Mouse (Mus musculus) CH12.LX (cell line): ENCODE results near the gene Prkca. TPM values are rescaled to one million over a fixed set of nuclear protein-coding genes. Genes with fewer than 3 reads are reported as not detected.

Experiments used
- DNase-seq: peaks from one replicate; pipeline ENCODE4 v3.0.0-alpha.2; 2013; ENCODE audit errors: extremely low read depth
- H3K27ac ChIP-seq: 2 replicates; pipeline ENCODE4 v1.5.1; 2012; ENCODE audit warnings: low read depth, mild to moderate bottlenecking, control low read depth, moderate library complexity; ENCODE audit not compliant: insufficient read depth
- H3K27me3 ChIP-seq: replicated peaks from 2 replicates; pipeline ENCODE3; 2012; ENCODE audit warnings: inconsistent platforms
- H3K36me3 ChIP-seq, 2 experiments: replicated peaks in 1 of 2; 2 replicates each; pipeline versions ENCODE3 to v1.6.1; 2012; ENCODE audit warnings: inconsistent platforms in 1 of 2, low read length in 1 of 2, mild to moderate bottlenecking in 1 of 2, mixed read lengths in 1 of 2, moderate library complexity in 1 of 2; ENCODE audit not compliant: control insufficient read depth in 1 of 2, insufficient read depth in 1 of 2
- H3K4me1 ChIP-seq, 2 experiments: 2 replicates each; pipeline ENCODE4 v1.6.1; 2012; ENCODE audit warnings: inconsistent platforms in 1 of 2, moderate library complexity in 1 of 2; ENCODE audit not compliant: insufficient read depth in 2 of 2, control insufficient read depth in 1 of 2
- H3K4me2 ChIP-seq: 2 replicates; pipeline ENCODE4 v1.6.1; 2012; ENCODE audit warnings: low read depth, mild to moderate bottlenecking, control low read depth; ENCODE audit not compliant: poor library complexity, insufficient read depth, severe bottlenecking
- H3K4me3 ChIP-seq, 3 experiments: fragments of 150-350 bp in 1 of 3; sonication (generic) in 1 of 3; replicated peaks in 1 of 3; 2 replicates each; pipeline versions ENCODE3 to v1.5.1; 2011 to 2012; ENCODE audit warnings: low read depth in 2 of 3, low read length in 2 of 3, mild to moderate bottlenecking in 2 of 3, moderate library complexity in 2 of 3, control low read depth in 1 of 3, improper control_type of control experiment in 1 of 3, inconsistent platforms in 1 of 3, mixed read lengths in 1 of 3; ENCODE audit not compliant: poor library complexity in 1 of 3
- H3K79me2 ChIP-seq: replicated peaks from 2 replicates; pipeline ENCODE4 v1.6.1; 2012; ENCODE audit warnings: mild to moderate bottlenecking, moderate library complexity; ENCODE audit not compliant: control insufficient read depth, poor library complexity, insufficient read depth, severe bottlenecking; ENCODE audit errors: extremely low read depth
- H3K9ac ChIP-seq: 2 replicates; pipeline ENCODE4 v1.6.1; 2012; ENCODE audit warnings: low read depth, mild to moderate bottlenecking, control low read depth, moderate library complexity; ENCODE audit not compliant: insufficient read depth
- H3K9me3 ChIP-seq: replicated peaks from 2 replicates; pipeline ENCODE3; 2012; ENCODE audit warnings: low read length, inconsistent platforms, mixed read lengths
- BHLHE40 ChIP-seq: IDR thresholded peaks from 2 replicates; pipeline ENCODE4 v1.6.1; 2011; ENCODE audit warnings: mild to moderate bottlenecking, low read depth, low read length, improper control_type of control experiment
- CHD1 ChIP-seq: IDR thresholded peaks from 2 replicates; pipeline ENCODE4 v1.6.1; 2012; ENCODE audit warnings: low read depth, low read length, improper control_type of control experiment, inconsistent platforms
- CHD2 ChIP-seq: IDR thresholded peaks from 2 replicates; pipeline ENCODE4 v1.6.1; 2011; ENCODE audit warnings: low read length, improper control_type of control experiment
- E2F4 ChIP-seq: IDR thresholded peaks from 2 replicates; pipeline ENCODE4 v1.6.1; 2011; ENCODE audit warnings: low read depth, low read length, improper control_type of control experiment; ENCODE audit not compliant: insufficient replicate concordance
- EP300 ChIP-seq: IDR thresholded peaks from 2 replicates; pipeline ENCODE4 v1.6.1; 2011; ENCODE audit warnings: low read length, improper control_type of control experiment
- ETS1 ChIP-seq: conservative IDR thresholded peaks from 2 replicates; pipeline ENCODE4 v1.6.1; 2012; ENCODE audit warnings: low read depth, mild to moderate bottlenecking, inconsistent platforms, low read length, improper control_type of control experiment, moderate library complexity
- GABPA ChIP-seq: IDR thresholded peaks from 2 replicates; pipeline ENCODE4 v1.6.1; 2012; ENCODE audit warnings: low read depth, low read length, improper control_type of control experiment, inconsistent platforms; ENCODE audit not compliant: insufficient replicate concordance
- HCFC1 ChIP-seq: IDR thresholded peaks from 2 replicates; pipeline ENCODE4 v1.6.1; 2012; ENCODE audit warnings: low read depth, mild to moderate bottlenecking, inconsistent platforms, low read length, improper control_type of control experiment
- IRF4 ChIP-seq: IDR thresholded peaks from 2 replicates; pipeline ENCODE4 v1.6.1; 2014; ENCODE audit warnings: low read depth, mild to moderate bottlenecking, inconsistent platforms, low read length, improper control_type of control experiment
- JUND ChIP-seq: conservative IDR thresholded peaks from 2 replicates; pipeline ENCODE4 v1.6.1; 2011; ENCODE audit warnings: low read depth, low read length, improper control_type of control experiment
- MAX ChIP-seq: IDR thresholded peaks from 2 replicates; pipeline ENCODE4 v1.6.1; 2011; ENCODE audit warnings: low read length, improper control_type of control experiment
- MEF2A ChIP-seq: IDR thresholded peaks from 2 replicates; pipeline ENCODE4 v1.6.1; 2014; ENCODE audit warnings: low read depth, mild to moderate bottlenecking, inconsistent platforms, low read length, improper control_type of control experiment, borderline replicate concordance
- MXI1 ChIP-seq: IDR thresholded peaks from 2 replicates; pipeline ENCODE4 v1.6.1; 2011; ENCODE audit warnings: mild to moderate bottlenecking, low read depth, low read length, improper control_type of control experiment
- MYC ChIP-seq: IDR thresholded peaks from 2 replicates; pipeline ENCODE4 v1.6.1; 2011; ENCODE audit warnings: low read depth, mild to moderate bottlenecking, improper control_type of control experiment, low read length
- NELFE ChIP-seq: IDR thresholded peaks from 2 replicates; pipeline ENCODE4 v1.6.1; 2011; ENCODE audit warnings: low read depth, low read length, improper control_type of control experiment
- NRF1 ChIP-seq: IDR thresholded peaks from 2 replicates; pipeline ENCODE4 v1.6.1; 2014; ENCODE audit warnings: low read depth, mild to moderate bottlenecking, inconsistent platforms, low read length, improper control_type of control experiment, moderate library complexity
- PAX5 ChIP-seq: IDR thresholded peaks from 2 replicates; pipeline ENCODE4 v1.6.1; 2012; ENCODE audit warnings: low read length, inconsistent platforms, mixed read lengths
- RAD21 ChIP-seq: IDR thresholded peaks from 2 replicates; pipeline ENCODE4 v1.6.1; 2011; ENCODE audit warnings: low read depth, mild to moderate bottlenecking, low read length, improper control_type of control experiment, moderate library complexity
- SMC3 ChIP-seq: IDR thresholded peaks from 2 replicates; pipeline ENCODE4 v1.6.1; 2011; ENCODE audit warnings: low read depth, low read length, improper control_type of control experiment
- TBP ChIP-seq: conservative IDR thresholded peaks from 2 replicates; pipeline ENCODE4 v1.6.1; 2011; ENCODE audit warnings: low read depth, low read length, improper control_type of control experiment
- USF1 ChIP-seq: IDR thresholded peaks from 2 replicates; pipeline ENCODE4 v1.6.1; 2014; ENCODE audit warnings: low read depth, mild to moderate bottlenecking, inconsistent platforms, low read length, improper control_type of control experiment
- ZC3H11A ChIP-seq: IDR thresholded peaks from 2 replicates; pipeline ENCODE4 v1.6.1; 2012; ENCODE audit warnings: low read depth, mild to moderate bottlenecking, inconsistent platforms, low read length, improper control_type of control experiment
- ZMIZ1 ChIP-seq: IDR thresholded peaks from 2 replicates; pipeline ENCODE4 v1.6.1; 2012; ENCODE audit warnings: low read depth, mild to moderate bottlenecking, inconsistent platforms, low read length, improper control_type of control experiment
- ZNF384 ChIP-seq: IDR thresholded peaks from 2 replicates; pipeline ENCODE4 v1.6.1; 2012; ENCODE audit warnings: low read depth, low read length, improper control_type of control experiment, inconsistent platforms
- dilution Hi-C: fragments of 300-500 bp; cut with MboI; formaldehyde crosslinking; loops from 2 replicates; pipeline ENCODE4 v1.14.3; 2020; ENCODE audit warnings: low sequenced_read_pairs; ENCODE audit not compliant: extremely low pct_unique_long_range_greater_than_20kb, extremely low pct_ligation_motif_present
- in situ Hi-C: fragments of 300-500 bp; cut with MboI; formaldehyde crosslinking; loops from 3 replicates; pipeline ENCODE4 v1.14.3; 2019; ENCODE audit warnings: low sequenced_read_pairs, low pct_ligation_motif_present, low pct_unique_long_range_greater_than_20kb, mixed read lengths
- polyA plus RNA-seq: library from polyadenylated mRNA; unstranded; fragments of >175 nt; gene quantifications from 2 replicates; pipeline ENCODE4 v1.2.1, GENCODE M21; 2012; ENCODE audit warnings: low read depth; ENCODE audit not compliant: insufficient read length
- total RNA-seq, 2 experiments: library from RNA; depleted of rRNA; stranded (reverse); fragments of 300-350 nt in 1 of 2; fragments of >200 nt in 1 of 2; gene quantifications; 2 replicates each; pipeline ENCODE4 v1.2.3; 2012 to 2014

The Prkca gene
- total and polyA plus RNA-seq, 3 experiments, result 40.0 to 107 (median 43.7) TPM

DNA sequence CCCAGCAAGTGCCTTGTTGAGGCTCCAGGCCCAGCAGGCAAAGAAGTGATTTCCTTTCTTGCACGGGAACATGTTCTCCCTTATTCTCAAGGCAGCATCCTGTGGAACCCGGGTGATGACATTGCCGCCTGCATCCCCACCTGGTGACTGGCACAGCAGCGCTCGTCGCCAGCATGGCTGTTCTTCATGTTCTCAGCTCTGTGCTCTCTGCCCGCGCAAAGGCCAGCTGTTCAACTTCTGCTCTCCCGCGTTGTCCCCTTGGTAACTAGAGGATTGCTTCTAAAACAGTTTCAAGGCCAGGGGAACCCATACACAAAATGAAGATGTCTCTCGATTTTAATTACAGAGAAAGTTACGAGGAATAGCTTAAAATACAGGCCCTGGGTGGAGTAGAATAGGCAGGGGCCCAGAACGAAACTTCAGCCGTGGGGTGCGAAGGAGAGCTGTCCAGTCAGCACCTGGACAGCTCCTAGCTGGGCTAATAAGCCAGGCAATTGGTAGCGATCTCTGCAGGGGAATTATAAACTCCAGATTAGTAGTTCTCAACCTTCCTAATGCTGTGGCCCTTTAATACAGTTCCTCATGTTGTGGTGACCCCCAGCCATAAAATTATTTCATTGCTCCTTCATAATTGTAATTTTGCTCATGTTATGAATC lies 423.7 kb downstream of the Prkca start:
- H3K9me3 ChIP-seq, result no peaks in the 10 kb centered on the region
- no peak for DNase-seq
- in situ Hi-C loops, result no loop called here

DNA sequence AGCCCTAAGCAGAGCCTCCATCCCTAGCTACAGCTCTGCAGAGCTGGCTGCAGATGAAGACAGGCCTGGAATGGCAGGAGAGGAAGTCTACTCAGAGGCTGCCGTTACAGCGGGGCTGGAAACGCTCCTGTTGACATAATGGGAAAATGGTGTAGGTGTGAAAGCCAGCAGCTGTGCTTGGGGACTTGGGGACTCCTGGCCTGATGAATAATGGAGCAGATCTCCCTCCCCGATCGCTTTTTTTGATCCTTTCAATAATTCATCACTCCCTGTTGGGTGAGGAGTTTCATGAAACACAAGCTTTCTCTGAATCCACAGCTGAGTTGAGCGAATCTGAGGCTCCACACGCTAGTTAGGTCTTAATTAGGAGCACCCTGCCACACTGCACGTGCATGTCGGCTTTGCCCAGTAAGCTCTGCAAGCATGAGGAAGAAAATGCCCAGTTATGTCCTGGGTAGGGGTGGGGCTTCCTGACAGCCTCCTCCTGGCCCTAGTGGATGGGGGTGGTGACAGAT lies 425.9 kb downstream of the Prkca start:
- dilution Hi-C loops, result no loop called here
- H3K27me3 ChIP-seq, result peaks cover 8% of the 10 kb centered on the region

More for the DNA sequence above, 423.7 kb downstream of the Prkca start:
- Histone ChIP-seq H3K9ac (no peak overlapping the region), H3K4me3 (no peak overlapping the region), H3K4me1 (peaks cover 0 to 9% of the 10 kb centered on the region in 2 experiments; a peak in 3 of 4 replicates), H3K27ac (no peak overlapping the region), H3K27me3 (peaks cover 8% of the 10 kb centered on the region), H3K4me2 (no peak overlapping the region), H3K36me3 (no peaks in the 10 kb centered on the region), H3K79me2 (no peaks in the 10 kb centered on the region)
- dilution Hi-C loops, result no loop called here
- TF ChIP-seq NELFE (no peak), JUND (no peak), SMC3 (no peak), GABPA (no peak), ETS1 (no peak), ZC3H11A (no peak), CHD1 (no peak), ZNF384 (no peak), TBP (no peak), E2F4 (no peak), BHLHE40 (no peak), MYC (no peak)

More for the DNA sequence above, 425.9 kb downstream of the Prkca start:
- Histone ChIP-seq H3K9ac (no peak overlapping the region), H3K4me2 (no peak overlapping the region), H3K27ac (no peak overlapping the region), H3K4me3 (no peak overlapping the region), H3K9me3 (no peaks in the 10 kb centered on the region), H3K79me2 (no peaks in the 10 kb centered on the region), H3K4me1 (peaks cover 0 to 9% of the 10 kb centered on the region in 2 experiments; a peak in 3 of 4 replicates), H3K36me3 (no peaks in the 10 kb centered on the region)
- no peak for DNase-seq
- in situ Hi-C loops, result no loop called here
- TF ChIP-seq EP300, result no peak
- TF ChIP-seq MEF2A, result no peak
- TF ChIP-seq ZNF384, result no peak
- no peak for TF ChIP-seq RAD21
- no peak for TF ChIP-seq MAX
- TF ChIP-seq ZMIZ1, result no peak
- TF ChIP-seq MXI1, result no peak
- TF ChIP-seq PAX5, result no peak
- no peak for TF ChIP-seq IRF4
- TF ChIP-seq CHD2, result no peak
- no peak for TF ChIP-seq NRF1
- no peak for TF ChIP-seq USF1
- no peak for TF ChIP-seq BHLHE40
- no peak for TF ChIP-seq HCFC1
